Mouse (Mus musculus) c-Kit-positive CD71-negative TER-119-negative erythroid progenitor cells, embryonic 14.5 days (primary cell): ENCODE measurements around the gene Slc25a29.

ENCODE experiments used
- DNase-seq: peaks from one replicate; pipeline ENCODE4 v3.0.0-alpha.2; 2013; ENCODE audit warnings: low read depth

Gene Slc25a29

DNA sequence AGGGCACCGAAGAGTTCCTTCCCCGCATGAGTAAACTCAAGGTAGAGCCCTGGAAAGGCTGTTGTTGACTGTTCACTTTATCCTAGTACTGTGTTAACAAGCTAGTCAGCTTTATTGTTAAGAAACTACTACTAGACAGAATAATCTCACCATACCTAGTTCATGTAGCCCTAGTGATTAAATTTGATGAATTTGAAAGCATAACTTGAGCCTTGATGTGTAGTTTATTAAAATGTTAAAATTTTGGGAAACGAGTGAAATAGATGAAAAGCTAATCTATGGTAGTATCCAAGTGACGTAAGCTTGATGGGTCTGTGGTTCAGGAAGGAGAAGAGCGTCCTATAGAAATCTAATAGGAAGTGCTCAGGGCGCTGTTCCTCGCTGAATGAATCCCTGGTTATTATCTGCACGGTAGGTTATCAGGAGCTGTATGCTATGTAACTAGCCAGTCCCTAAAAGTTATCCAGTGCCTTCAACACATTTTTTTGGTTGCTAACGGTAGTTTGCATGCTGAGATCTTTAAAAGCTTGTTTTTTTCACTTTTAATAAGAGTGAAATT is 40.6 kb downstream of the Slc25a29 start:
- DNase-seq = peak; percentile 30

DNA sequence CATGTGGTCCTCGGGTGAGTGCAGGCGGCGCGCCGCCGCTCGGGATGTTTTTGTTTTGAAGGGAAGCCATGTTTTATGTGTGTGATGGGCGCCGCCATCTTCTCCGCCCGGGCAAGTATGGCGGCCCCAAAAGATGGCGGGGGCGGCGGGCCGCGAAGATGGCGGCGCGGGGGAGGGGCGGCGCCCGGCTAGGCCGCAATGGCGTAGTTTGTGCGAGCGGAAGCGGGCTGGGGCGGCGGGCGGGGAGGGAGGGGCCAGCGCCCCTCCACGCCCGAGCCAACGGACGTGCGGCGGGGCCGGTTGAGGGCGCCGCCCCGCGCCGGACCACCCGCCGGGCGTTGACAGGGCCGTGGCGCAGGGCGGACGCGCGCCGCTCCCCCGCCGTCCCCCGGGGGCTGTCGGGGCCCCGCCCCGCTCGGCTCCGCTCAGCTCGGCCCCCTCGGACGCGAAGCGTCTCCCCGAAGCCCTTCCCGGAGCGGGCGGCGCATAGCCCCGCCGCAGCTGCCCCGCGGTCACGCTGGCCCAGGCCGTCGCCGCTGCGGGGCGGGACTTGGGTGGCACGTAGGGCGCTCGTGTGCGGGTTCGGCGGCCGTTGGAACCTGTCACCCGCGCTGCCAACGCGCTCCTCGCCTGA is 41.5 kb downstream of the Slc25a29 start:
- peak; percentile 61 for DNase-seq

GRCm38 (mm10) chr12:108793453-108793941 is 42.2 kb downstream of the Slc25a29 start:
- DNase-seq = no peak

- peak; percentile 94 for DNase-seq
These were observed 42.9 kb downstream of the Slc25a29 start, which contains the start of gene Yy1 for GRCm38 (mm10) chr12:108792546-108793452. Gene Yy1 (plus strand): TSS chr12:108792973.

GRCm38 (mm10) chr12:108792152-108792545 is 43.5 kb downstream of the Slc25a29 start:
- DNase-seq = peak; percentile 75

- no peak for DNase-seq
These were observed 48.4 kb downstream of the Slc25a29 start for GRCm38 (mm10) chr12:108787329-108787728.

DNA sequence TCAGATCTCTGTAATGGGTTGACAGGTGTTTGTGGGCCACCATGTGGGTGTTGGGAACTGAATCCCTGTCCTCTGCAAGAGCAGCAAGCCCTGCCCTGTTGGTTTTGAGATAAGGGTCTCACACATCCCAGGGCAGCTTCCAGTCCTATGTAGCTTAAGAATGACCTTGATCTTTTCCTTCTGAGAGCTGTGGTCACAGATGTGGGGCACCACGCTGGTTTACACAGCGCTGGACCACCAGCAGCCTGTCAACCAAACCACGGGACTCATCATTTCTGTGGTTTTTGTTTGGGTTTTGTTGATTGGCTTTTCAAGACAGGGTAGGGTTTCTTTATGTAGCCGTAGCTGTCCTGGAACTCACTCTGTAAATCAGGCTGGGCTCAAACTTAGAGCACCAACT is 50.5 kb downstream of the Slc25a29 start:
- no peak for DNase-seq

GRCm38 (mm10) chr12:108780108-108780877 is 55.4 kb downstream of the Slc25a29 start:
- DNase-seq = no peak
